Mouse (Mus musculus) kidney, adult 18-20 months (tissue): ENCODE results near the gene Myadml2.
"Not testable (repeated sequence)": the region's sequence is repeated elsewhere in the genome, so short reads cannot be mapped to it uniquely, and the experiment has no call there.

Source experiments
- DNase-seq: peaks from one replicate; pipeline ENCODE4 v3.0.0; 2021

The Myadml2 gene

GRCm38 (mm10) chr11:120648001-120648476 is at the start of gene Myadml2:
Gene Myadml2 (minus strand): TSS chr11:120648158.
- DNase-seq, result no peak

GRCm38 (mm10) chr11:120697741-120698140 is 49.8 kb upstream of the Myadml2 start:
- no peak for DNase-seq

DNA sequence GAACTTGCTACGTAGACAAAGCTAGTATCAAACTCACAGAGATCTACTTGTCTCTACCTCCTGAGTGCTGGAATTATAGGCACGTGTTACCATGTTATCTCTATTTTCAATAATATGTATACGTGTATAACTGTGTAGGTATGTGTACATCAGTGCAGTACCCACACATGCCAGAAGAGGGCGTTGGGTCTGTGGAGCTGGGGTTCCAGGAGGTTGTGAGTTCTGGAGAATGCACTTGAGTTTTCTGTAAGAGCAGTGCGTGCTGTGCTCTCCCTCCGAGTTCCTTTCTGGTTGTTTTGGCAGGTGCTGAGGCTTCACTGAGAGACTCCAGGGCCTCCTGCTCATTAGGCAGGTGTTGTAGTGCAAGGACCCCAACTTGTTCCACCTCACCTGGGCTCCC is 48.6 kb upstream of the Myadml2 start:
- no peak for DNase-seq

DNA sequence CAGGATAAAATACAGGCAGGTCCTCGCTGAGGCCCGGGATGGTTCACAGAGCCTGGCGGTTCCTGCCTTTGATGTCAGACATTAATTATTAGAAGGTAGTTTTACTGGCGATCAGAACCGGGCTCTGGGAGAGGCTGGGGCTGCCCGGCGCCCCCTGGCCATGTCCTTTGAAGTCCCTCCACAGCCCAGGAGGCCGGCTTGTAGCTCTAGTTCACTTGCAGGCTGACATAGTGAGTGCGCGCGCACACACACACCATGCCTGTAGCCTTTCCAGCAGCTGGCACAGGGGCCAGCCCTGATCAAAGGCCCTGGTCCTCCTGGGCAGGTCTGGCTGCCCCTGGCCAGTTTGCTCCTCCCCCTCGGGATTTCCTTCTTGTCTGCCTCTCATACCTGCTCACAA is 47.7 kb upstream of the Myadml2 start:
- DNase-seq, result peak; percentile 61

- DNase-seq, result no peak
Measured at GRCm38 (mm10) chr11:120695184-120695583, 47.2 kb upstream of the Myadml2 start.

DNA sequence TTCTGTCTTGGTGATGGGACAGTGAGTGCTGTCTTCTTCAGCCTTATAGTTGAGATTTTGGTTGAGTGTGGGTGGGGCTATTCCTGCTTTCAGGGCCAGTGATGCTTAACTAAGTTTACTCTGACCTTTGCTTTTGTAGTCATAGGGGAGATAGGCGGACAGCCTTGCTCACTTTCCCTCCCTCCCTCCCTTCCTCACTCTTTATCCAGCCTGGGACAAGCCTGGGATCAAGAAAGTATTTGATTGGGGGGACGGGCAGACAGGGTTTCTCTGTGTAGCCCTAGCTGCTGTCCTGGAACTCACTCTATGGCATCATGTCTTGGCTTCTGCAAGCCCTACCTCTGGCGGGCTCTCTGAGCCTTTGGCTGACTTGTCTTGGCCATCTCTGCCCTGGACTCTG is 45.5 kb upstream of the Myadml2 start:
- DNase-seq, result no peak

GRCm38 (mm10) chr11:120692471-120693011 is 44.6 kb upstream of the Myadml2 start:
- peak; percentile 71 for DNase-seq

- DNase-seq, result no peak
Measured at GRCm38 (mm10) chr11:120689365-120689764, 41.4 kb upstream of the Myadml2 start.

- DNase-seq, result no peak
Measured at GRCm38 (mm10) chr11:120686650-120687272, 38.8 kb upstream of the Myadml2 start.

DNA sequence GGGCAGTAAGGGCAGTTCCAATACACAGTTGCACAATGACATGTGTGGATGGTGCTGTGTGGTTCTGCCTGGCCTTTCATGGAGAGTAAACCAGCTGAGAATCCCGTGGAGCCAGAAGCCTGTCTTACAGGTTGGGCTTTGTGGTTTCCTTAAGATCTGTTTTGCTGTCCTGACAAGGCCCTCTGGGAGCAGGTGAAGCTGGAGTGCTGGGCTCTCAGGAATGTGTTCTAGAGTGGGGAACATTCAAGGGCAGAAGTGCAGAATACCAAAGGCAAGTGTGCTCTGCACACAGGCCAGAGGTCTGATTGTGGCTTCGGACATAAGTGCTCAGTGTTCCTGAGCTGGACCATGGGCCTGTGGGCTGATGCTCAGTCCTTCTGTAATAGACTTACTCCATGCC is 36.7 kb upstream of the Myadml2 start:
- no peak for DNase-seq

GRCm38 (mm10) chr11:120684086-120684485 is 36.1 kb upstream of the Myadml2 start:
- DNase-seq, result no peak

GRCm38 (mm10) chr11:120683536-120683935 is 35.6 kb upstream of the Myadml2 start:
- no peak for DNase-seq

DNA sequence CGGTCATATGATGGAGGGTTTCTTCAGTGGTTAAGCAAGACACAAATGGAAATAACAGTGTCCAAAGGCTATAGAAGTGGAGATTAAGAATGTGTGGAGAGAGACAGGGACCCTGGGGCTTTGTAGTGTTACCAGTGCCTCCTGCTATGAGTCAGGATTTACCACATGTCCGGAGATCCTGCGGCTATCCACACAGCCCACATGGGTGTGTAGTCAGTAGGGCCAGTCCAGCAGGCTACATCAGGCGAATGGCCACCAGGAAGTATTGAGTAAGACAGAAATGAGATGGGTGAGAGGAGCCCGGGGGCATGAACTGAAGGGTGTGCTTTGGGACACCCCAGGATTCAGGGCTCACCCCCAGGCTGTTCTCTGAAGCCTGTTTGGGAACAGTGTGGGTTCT is 34.7 kb upstream of the Myadml2 start:
- DNase-seq, result no peak

DNA sequence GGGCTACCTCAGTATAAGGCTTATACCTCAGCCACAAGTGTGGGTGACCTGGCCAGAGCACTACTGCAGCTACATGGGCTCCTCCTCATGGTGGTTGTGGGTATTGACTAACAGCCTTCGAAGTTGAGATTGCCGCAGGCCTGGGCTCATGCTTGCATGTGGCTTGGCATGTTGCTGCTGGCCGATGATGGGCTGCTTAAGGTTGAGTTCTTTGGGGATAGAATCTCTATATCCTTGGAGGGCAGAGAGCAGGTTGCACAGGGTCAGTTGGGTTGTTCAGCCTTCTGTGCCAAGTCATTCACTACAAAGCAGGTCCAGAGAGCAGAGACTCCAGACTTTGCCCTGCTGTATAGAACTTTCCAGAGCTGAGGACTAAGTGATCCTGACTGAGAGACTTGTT is 32.0 kb upstream of the Myadml2 start:
- DNase-seq, result peak; percentile 67

- no peak for DNase-seq
Measured at GRCm38 (mm10) chr11:120676951-120677350, 29.0 kb upstream of the Myadml2 start.

GRCm38 (mm10) chr11:120675875-120676274 is 27.9 kb upstream of the Myadml2 start:
- DNase-seq, result not testable (repeated sequence)

GRCm38 (mm10) chr11:120673594-120674122 is 25.7 kb upstream of the Myadml2 start:
- no peak for DNase-seq

DNA sequence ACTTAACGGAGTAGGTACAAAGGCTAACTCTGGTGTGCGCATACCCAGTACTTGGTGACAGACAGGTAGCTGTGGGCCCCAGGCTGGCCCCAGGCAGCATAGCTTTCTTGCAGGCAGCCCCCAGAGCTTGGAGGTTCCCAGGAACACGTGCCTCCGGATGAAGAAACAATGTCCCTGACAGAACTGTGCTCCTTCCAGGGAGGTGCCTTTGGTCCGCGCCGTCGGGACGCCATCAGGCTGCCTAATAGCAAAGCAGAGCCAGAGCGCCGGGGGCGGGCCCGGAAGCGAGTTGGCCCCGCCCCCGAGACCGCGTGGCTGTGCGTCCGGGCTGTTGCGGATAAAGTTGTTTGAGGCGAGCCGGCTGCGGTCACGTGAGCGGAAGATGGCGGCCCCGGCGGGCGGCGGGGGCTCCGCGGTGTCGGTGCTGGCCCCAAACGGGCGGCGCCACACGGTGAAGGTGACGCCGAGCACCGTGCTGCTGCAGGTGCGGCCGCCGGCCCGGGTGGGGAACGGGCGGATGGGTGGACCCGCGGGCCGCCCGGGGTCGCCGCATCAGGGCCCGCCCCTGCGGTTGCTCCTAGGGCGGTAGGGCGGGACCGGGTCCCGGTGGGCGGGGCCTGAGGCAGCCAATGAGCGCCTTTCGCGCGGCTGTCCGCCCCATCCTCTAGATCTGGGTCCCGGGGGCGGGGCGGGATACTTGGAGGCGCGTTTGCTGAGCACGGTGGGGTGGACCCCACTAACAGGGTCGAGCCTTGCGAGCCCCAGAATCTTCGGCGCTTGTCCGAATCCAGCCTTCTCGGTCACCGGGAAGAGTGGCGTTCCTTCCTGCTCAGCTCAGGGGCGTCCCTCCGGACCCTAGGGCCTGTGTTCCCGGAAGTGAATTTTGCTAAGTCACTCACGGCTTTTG is 25.0 kb upstream of the Myadml2 start, which contains the start of gene Aspscr1:
Gene Aspscr1 (plus strand): TSS at position 287 of the 907 bp plus-strand sequence.
- DNase-seq, result peak; percentile 98

GRCm38 (mm10) chr11:120666617-120667016 is 18.7 kb upstream of the Myadml2 start:
- DNase-seq, result no peak

- no peak for DNase-seq
Measured at GRCm38 (mm10) chr11:120665406-120665805, 17.4 kb upstream of the Myadml2 start.

DNA sequence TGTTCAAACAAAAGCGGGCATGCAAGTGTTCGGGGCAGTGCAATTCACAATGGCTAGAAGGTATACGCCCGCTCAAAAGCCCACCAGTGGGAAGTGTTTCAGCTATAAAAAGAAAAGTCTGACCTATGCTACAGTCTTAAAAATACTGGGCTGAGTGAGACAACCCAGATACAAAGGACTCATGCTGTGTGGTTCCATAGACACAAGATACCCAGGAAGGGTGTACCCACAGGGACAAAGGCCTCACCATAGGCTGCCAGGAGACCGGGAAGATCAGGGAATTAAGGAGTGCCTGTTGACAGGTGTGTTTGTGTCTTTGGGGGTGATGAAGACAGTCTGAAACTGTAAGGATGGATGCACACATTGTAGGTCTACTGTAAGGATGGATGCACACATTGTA is 15.8 kb upstream of the Myadml2 start:
- no peak for DNase-seq

- DNase-seq, result no peak
Measured at GRCm38 (mm10) chr11:120662759-120663158, 14.8 kb upstream of the Myadml2 start.

DNA sequence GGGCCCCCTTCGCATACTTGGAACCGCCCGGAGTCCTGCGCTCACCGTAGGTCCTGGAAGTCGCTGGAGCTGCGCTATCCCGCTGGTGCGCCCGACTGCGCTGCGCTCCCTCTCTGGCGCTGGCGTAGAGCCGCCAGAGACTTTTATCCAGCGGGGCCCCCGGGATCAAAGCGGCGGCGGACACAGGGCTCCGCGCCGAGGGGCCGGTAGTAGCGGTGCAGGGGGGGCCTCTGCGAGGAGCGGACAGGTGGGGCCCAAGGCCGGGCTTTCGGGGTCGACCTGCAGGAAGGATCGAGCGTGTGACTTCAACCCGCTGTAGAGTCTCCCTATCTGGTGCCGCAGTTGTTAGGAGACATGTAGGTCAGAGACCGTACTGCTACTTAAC is 13.1 kb upstream of the Myadml2 start, which contains the start of gene Notum:
Gene Notum (minus strand): TSS at position 100 of the 385 bp plus-strand sequence.
- DNase-seq, result no peak
